Mouse (Mus musculus): ENCODE results near the gene Nfic. TPM values are rescaled to one million over a fixed set of nuclear protein-coding genes. Genes with fewer than 3 reads are reported as not detected.

Gene Nfic
- polyA plus RNA-seq, 1 experiment from 2014 or later = 139 TPM

- no peak for ATAC-seq (ENCODE audit: insufficient number of reproducible peaks, low FRiP score, low TSS enrichment, low read depth)
- peak overlapping the region; percentile 85; the same call in 1 of the 2 replicates for H3K4me3 ChIP-seq (replicated peaks)
- no peak overlapping the region for H3K9ac ChIP-seq
- H3K4me2 ChIP-seq (replicated peaks) = peak overlapping the region; percentile 97
- peaks cover 4% of the 10 kb centered on the region; the same call in 1 of the 2 replicates for H3K36me3 ChIP-seq
- WGBS = 70% methylated on average over 1 of the region's 1 CpGs
- H3K27me3 ChIP-seq = peaks cover 15% of the 10 kb centered on the region
- H3K27ac ChIP-seq (replicated peaks) = no peak overlapping the region
- H3K9me3 ChIP-seq (replicated peaks) = no peaks in the 10 kb centered on the region
- H3K4me1 ChIP-seq = peaks cover 62% of the 10 kb centered on the region
These were observed 96.6 kb downstream of the Nfic start for GRCm38 (mm10) chr10:81358841-81359240.

- H3K27ac ChIP-seq (replicated peaks) = no peak overlapping the region
- WGBS = 16% methylated on average over 4 of the region's 4 CpGs
- H3K4me3 ChIP-seq (replicated peaks) = peak overlapping the region; percentile 85
- H3K36me3 ChIP-seq = peaks cover 4% of the 10 kb centered on the region; the same call in 1 of the 2 replicates
- peaks cover 9% of the 10 kb centered on the region for H3K27me3 ChIP-seq
- peak overlapping the region; percentile 81 for H3K9ac ChIP-seq
- peaks cover 56% of the 10 kb centered on the region for H3K4me1 ChIP-seq
- no peaks in the 10 kb centered on the region for H3K9me3 ChIP-seq (replicated peaks)
- peak overlapping the region; percentile 97 for H3K4me2 ChIP-seq (replicated peaks)
- ATAC-seq (ENCODE audit: insufficient number of reproducible peaks, low FRiP score, low TSS enrichment, low read depth) = no peak
These were observed 97.2 kb downstream of the Nfic start for GRCm38 (mm10) chr10:81358209-81358608.

- Histone ChIP-seq H3K4me2 (replicated peaks) (peak within 1 kb of the TSS; percentile 97), H3K4me1 (peaks cover 47% of the 10 kb centered on the region), H3K36me3 (peaks cover 4% of the 10 kb centered on the region; the same call in 1 of the 2 replicates), H3K27ac (replicated peaks) (no peak within 1 kb of the TSS), H3K27me3 (no peaks in the 10 kb centered on the region), H3K4me3 (replicated peaks) (peak within 1 kb of the TSS; percentile 85), H3K9ac (peak within 1 kb of the TSS; percentile 81), H3K9me3 (replicated peaks) (no peaks in the 10 kb centered on the region)
- WGBS = 2% methylated on average over 75 of the region's 79 CpGs
- ATAC-seq (ENCODE audit: insufficient number of reproducible peaks, low FRiP score, low TSS enrichment, low read depth) = peak; percentile 82
These were observed 98.2 kb downstream of the Nfic start, which contains the start of gene Mfsd12 for GRCm38 (mm10) chr10:81356991-81357844. Mfsd12 (plus strand) TSS chr10:81357491.

GRCm38 (mm10) chr10:81356352-81356990, 99.0 kb downstream of the Nfic start:
- no peak overlapping the region for H3K9ac ChIP-seq
- H3K4me2 ChIP-seq (replicated peaks) = peak overlapping the region; percentile 97; the same call in 1 of the 2 replicates
- no peak for ATAC-seq (ENCODE audit: insufficient number of reproducible peaks, low FRiP score, low TSS enrichment, low read depth)
- no peak overlapping the region for H3K27ac ChIP-seq (replicated peaks)
- 47% methylated on average over 12 of the region's 12 CpGs for WGBS
- peaks cover 4% of the 10 kb centered on the region; the same call in 1 of the 2 replicates for H3K36me3 ChIP-seq
- no peaks in the 10 kb centered on the region for H3K27me3 ChIP-seq
- peaks cover 52% of the 10 kb centered on the region for H3K4me1 ChIP-seq
- H3K9me3 ChIP-seq (replicated peaks) = no peaks in the 10 kb centered on the region
- peak overlapping the region; percentile 85 for H3K4me3 ChIP-seq (replicated peaks)

- no peaks in the 10 kb centered on the region for H3K27me3 ChIP-seq
- peaks cover 50% of the 10 kb centered on the region for H3K4me1 ChIP-seq
- no peaks in the 10 kb centered on the region for H3K9me3 ChIP-seq (replicated peaks)
- whole genome bisulfite sequencing = 69% methylated on average over 4 of the region's 4 CpGs
- H3K9ac ChIP-seq = no peak overlapping the region
- H3K4me2 ChIP-seq (replicated peaks) = no peak overlapping the region
- H3K36me3 ChIP-seq = no peaks in the 10 kb centered on the region
- no peak overlapping the region for H3K4me3 ChIP-seq (replicated peaks)
- no peak overlapping the region for H3K27ac ChIP-seq (replicated peaks)
- no peak for ATAC-seq (ENCODE audit: insufficient number of reproducible peaks, low FRiP score, low TSS enrichment, low read depth)
These were observed 99.9 kb downstream of the Nfic start for GRCm38 (mm10) chr10:81355533-81355932.

GRCm38 (mm10) chr10:81354738-81355477, 100.5 kb downstream of the Nfic start:
- H3K27me3 ChIP-seq = no peaks in the 10 kb centered on the region
- no peak overlapping the region for H3K4me3 ChIP-seq (replicated peaks)
- no peak for ATAC-seq (ENCODE audit: insufficient number of reproducible peaks, low FRiP score, low TSS enrichment, low read depth)
- H3K36me3 ChIP-seq = no peaks in the 10 kb centered on the region
- peaks cover 46% of the 10 kb centered on the region for H3K4me1 ChIP-seq
- whole genome bisulfite sequencing = 48% methylated on average over 9 of the region's 9 CpGs
- no peak overlapping the region for H3K4me2 ChIP-seq (replicated peaks)
- H3K9me3 ChIP-seq (replicated peaks) = no peaks in the 10 kb centered on the region
- H3K27ac ChIP-seq (replicated peaks) = no peak overlapping the region
- no peak overlapping the region for H3K9ac ChIP-seq

GRCm38 (mm10) chr10:81351678-81352291, 103.7 kb downstream of the Nfic start:
- no peak for ATAC-seq (ENCODE audit: insufficient number of reproducible peaks, low FRiP score, low TSS enrichment, low read depth)
- 23% methylated on average over 9 of the region's 9 CpGs for WGBS
- Histone ChIP-seq H3K4me3 (replicated peaks) (no peak overlapping the region), H3K36me3 (peaks cover 8% of the 10 kb centered on the region), H3K27me3 (no peaks in the 10 kb centered on the region), H3K4me1 (peaks cover 52% of the 10 kb centered on the region), H3K9me3 (replicated peaks) (no peaks in the 10 kb centered on the region), H3K9ac (no peak overlapping the region), H3K4me2 (replicated peaks) (no peak overlapping the region), H3K27ac (replicated peaks) (no peak overlapping the region)

GRCm38 (mm10) chr10:81350351-81351063, 104.9 kb downstream of the Nfic start, which contains the start of gene Hmg20b:
Hmg20b (minus strand) TSS chr10:81350480.
- no peaks in the 10 kb centered on the region for H3K27me3 ChIP-seq
- H3K4me3 ChIP-seq (replicated peaks) = peak within 1 kb of the TSS; percentile 64
- peaks cover 53% of the 10 kb centered on the region for H3K4me1 ChIP-seq
- H3K9me3 ChIP-seq (replicated peaks) = no peaks in the 10 kb centered on the region
- H3K4me2 ChIP-seq (replicated peaks) = peak within 1 kb of the TSS; percentile 86
- H3K9ac ChIP-seq = peak within 1 kb of the TSS; percentile 59
- peak; percentile 96 for ATAC-seq (ENCODE audit: insufficient number of reproducible peaks, low FRiP score, low TSS enrichment, low read depth)
- H3K36me3 ChIP-seq = peaks cover 13% of the 10 kb centered on the region
- peak within 1 kb of the TSS; percentile 78 for H3K27ac ChIP-seq (replicated peaks)
- WGBS = under 1% methylated on average over 54 of the region's 54 CpGs

GRCm38 (mm10) chr10:81349961-81350350, 105.5 kb downstream of the Nfic start:
- ATAC-seq (ENCODE audit: insufficient number of reproducible peaks, low FRiP score, low TSS enrichment, low read depth) = no peak
- Histone ChIP-seq H3K9ac (peak overlapping the region; percentile 59), H3K36me3 (peaks cover 13% of the 10 kb centered on the region), H3K9me3 (replicated peaks) (no peaks in the 10 kb centered on the region), H3K4me2 (replicated peaks) (peak overlapping the region; percentile 86), H3K4me3 (replicated peaks) (peak overlapping the region; percentile 64), H3K27me3 (peaks cover under 1% of the 10 kb centered on the region), H3K4me1 (peaks cover 51% of the 10 kb centered on the region), H3K27ac (replicated peaks) (peak overlapping the region; percentile 67)
- 1% methylated on average over 29 of the region's 29 CpGs for WGBS

- Histone ChIP-seq H3K27ac (replicated peaks) (peak overlapping the region; percentile 67), H3K9ac (0 out of 2 replicates have a peak overlapping the region, but pooled peaks have one; percentile 59), H3K4me2 (replicated peaks) (peak overlapping the region; percentile 86), H3K4me3 (replicated peaks) (peak overlapping the region; percentile 64), H3K4me1 (peaks cover 43% of the 10 kb centered on the region), H3K36me3 (peaks cover 13% of the 10 kb centered on the region), H3K27me3 (peaks cover 8% of the 10 kb centered on the region), H3K9me3 (replicated peaks) (no peaks in the 10 kb centered on the region)
- WGBS = 3% methylated on average over 12 of the region's 12 CpGs
- no peak for ATAC-seq (ENCODE audit: insufficient number of reproducible peaks, low FRiP score, low TSS enrichment, low read depth)
These were observed 106.3 kb downstream of the Nfic start for GRCm38 (mm10) chr10:81349146-81349545.

Data from embryonic facial prominence, embryonic 15.5 days (tissue).